Mouse (Mus musculus) lung, postnatal 0 days (tissue): ENCODE data around the gene Dpm3.

Source experiments
- CTCF ChIP-seq: IDR thresholded peaks from 2 replicates; pipeline ENCODE4 v1.5.1; 2016; ENCODE audit warnings: antibody characterized with exemption, mild to moderate bottlenecking
- EP300 ChIP-seq: IDR thresholded peaks from 2 replicates; pipeline ENCODE4 v1.6.1; 2016; ENCODE audit warnings: antibody characterized with exemption, mild to moderate bottlenecking, control low read depth

DNA sequence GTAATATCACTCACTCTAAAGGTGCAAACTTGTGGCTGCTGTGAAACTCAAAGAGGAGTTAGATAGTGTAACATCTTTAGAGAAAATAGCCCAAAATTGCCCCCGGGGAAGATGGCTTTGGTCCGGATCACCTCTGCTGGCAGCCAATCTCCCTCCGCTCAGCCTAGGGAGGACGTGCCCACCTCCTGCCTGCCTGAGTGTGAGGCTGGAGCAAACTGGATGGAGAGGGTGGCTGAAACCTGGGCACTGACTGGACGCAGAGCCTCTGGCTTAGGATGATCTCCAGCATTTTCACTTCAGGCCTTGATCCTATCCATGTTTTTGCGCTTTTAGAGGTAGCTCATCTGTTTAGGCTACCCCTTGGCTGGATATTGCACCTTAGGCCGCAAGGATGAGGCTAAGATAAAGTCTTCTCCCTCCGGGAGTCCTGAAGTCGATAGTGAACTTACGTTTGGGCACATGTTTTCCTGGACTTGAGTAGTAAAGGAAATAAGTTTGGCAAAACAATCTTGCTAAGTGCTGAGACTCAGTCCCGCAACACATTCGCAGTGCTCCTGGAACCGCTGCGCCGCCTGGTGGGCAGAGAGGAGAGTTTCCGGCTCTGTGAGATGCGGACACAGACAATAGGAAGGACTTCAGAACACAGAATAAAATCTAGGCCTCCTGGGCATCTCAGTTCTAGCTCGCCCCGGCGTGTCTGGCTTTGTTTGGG is 22.6 kb downstream of the Dpm3 start:
- TF ChIP-seq EP300 (no peak), CTCF (peak; percentile 96)
